Mouse (Mus musculus): ENCODE results near the gene Ccdc127. TPM values are rescaled to one million over a fixed set of nuclear protein-coding genes. Genes with fewer than 3 reads are reported as not detected.

Gene Ccdc127
- total RNA-seq, 2 experiments from 2014 or later, result 87.5 to 88.3 TPM

DNA sequence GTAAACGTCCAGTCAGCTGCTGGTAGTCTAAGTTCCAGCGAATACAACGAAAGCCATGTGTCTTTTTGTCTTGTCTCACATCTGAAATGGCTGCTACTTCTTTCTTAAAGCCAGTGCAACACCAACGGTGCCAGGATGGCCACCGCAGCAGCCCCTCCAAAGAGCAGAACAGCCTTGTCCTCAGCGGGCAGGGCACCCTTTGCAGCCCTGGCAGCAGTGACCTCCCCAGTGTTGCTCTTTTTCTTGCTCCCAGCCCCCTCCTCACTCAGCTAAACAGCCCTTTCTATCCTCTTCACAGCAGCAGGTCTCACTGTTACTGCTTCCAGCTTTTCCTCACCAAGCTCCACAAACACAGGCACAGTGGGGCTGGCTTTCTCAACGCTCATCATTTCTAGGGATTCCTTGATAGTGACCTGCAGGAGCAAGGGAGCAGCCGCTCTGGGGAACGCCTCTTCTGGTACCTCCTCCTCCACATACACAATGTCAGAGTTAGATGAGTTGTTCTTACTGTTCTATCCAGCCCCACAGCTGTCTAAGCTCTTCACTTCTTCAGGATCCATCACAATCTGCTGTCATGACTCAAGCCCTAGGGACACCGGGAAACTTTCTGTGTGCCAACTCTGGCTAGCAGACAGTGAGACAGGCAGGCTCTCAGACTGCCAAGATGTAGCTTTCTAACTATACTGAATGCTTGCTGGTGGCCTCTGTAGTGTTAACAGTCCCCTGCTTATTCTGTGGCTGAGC lies 31.6 kb downstream of the Ccdc127 start:
- intact Hi-C loops (cut with DNase I), result no loop called here
- no peak for DNase-seq (ENCODE audit: low spot score in 2 of 2)

DNA sequence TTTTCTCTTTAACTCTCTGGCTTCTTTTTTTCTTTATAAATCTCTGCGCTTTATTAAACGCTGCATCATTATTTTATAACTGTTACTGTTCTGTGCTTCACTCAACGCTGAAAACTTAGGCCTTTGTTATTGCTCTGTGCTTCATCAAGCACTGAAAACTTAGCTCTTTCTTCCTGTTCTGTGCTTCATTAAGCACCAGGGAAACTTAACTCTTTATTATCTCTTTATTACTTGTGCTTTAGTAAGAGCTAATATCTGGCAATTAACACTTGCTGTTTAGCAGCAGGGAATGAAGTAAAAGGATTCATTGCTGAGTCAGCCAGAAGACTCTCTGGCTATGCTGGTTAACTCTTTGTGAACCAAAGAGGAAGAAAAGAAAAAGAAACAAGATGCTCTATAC lies 32.2 kb downstream of the Ccdc127 start:
- DNase-seq (ENCODE audit: low spot score in 2 of 2), result no peak
- intact Hi-C loops (cut with DNase I), result no loop called here

DNA sequence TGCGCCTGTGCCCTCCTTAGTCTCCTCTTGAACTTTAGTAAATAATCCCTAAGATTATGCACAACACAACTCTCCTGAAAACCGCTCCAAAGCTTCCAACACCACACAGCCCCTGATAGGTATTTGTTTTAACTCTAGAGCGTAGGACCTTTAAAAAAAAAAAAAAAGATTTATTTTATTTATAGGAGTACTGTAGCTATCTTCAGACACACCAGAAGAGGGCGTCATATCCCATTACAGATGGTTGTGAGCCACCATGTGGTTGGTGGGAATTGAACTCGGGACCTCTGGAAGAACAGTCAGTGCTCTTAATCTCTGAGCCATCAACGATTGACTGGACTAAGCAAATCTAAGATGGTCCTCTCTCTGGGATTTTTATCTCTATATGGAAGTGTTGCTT lies 39.6 kb downstream of the Ccdc127 start:
- DNase-seq (ENCODE audit: low spot score in 2 of 2), result no peak
- intact Hi-C loops (cut with DNase I), result loop anchor here (5.0 kb wide), 2 partner anchors 1453 to 1633 kb away; no protein-coding TSS in a partner anchor

DNA sequence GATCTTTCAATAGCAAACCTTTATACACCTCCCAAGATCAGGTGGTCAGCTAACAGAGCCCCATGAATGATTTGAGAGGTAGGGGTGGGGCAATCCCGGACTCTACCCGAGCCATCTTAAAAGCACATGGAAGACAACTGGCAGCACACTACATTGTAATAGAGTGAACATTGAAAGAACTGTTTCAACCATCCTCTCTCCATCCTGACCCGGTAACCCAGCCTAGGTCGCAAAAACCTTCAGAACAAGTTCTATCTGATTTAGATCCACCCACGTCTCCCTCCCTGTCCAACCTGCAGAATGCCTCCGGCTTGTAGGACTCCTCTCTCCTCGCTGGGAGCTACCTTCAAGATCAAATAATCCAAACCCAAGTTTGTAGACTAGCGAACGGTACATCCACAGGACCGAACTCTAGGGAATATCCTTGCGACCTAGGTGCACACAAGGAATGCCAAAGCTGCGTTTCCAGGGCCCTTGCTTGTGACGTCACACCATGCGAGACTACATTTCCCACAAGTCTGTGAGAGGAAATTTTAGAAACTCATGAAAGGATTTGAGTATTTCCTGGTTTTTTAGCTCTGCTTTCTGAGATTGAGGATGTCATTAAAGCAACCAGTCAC lies 40.4 kb downstream of the Ccdc127 start, which contains the start of gene Zfp72:
Gene Zfp72, minus strand, starts transcription at position 466 of the 620 bp plus-strand sequence.
- intact Hi-C loops (cut with DNase I), result loop anchor here (5.0 kb wide), 2 partner anchors 1452 to 1632 kb away; no protein-coding TSS in a partner anchor
- DNase-seq (ENCODE audit: low spot score in 2 of 2), result peak; percentile 83 to 90

DNA sequence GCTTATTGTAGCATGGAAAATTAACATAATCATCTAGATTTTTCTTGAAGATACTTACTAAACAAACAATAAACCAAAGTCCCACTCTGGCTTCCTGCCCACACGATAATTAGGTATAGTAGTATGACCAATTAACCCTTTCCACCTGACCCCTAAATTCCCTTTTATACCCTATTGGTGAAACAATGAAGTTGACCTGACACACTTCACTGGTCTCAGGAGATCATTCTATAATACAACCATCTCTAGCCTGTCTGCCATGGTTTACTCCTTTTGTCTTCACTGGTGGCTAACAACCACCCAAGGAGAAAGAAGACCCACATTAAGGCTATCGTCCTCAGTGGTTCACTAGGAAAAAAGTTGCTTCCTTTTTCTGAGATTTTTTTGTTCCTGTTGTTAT lies 41.0 kb downstream of the Ccdc127 start:
- DNase-seq (ENCODE audit: low spot score in 2 of 2), result no peak
- intact Hi-C loops (cut with DNase I), result loop anchor here (5.0 kb wide), 2 partner anchors 1451 to 1631 kb away; no protein-coding TSS in a partner anchor

DNA sequence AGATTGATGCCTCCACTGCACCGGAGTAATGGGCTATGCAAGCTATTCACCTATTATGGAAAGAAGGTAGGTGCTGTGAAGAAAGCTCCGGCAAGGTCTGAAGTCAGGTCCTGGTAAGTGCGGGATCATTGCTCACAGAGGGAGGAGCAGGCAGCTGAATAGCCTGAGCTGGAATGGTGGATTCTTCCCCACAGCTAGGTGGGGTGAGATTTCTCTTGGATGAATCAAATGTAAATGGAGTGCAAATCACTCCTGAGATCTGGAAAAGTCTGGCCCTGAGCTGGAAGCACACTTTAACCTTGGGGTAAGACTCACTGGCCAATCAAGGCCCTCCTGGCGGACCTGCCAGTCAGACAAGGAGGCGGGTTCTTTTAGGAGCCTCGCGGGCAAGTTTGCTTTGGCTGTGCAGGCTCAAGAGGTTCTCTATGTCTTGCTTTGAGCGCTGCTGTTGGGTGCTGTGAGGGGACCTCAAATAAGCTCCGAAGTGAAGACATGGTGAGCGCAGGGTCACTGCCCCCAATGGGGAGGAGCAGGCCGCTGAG lies 49.3 kb downstream of the Ccdc127 start, which contains the start of gene Ftl1-ps1:
Gene Ftl1-ps1, plus strand, starts transcription at position 397 of the 542 bp plus-strand sequence.
- DNase-seq (ENCODE audit: low spot score in 2 of 2), result no peak
- intact Hi-C loops (cut with DNase I), result no loop called here

Small RNA genes lying within 50 kb of the gene (microRNA-seq; reads per million reads assigned to microRNA genes)
- 0 reads per million in 2 experiments for gene Mir692-3

Other genes with a start within 250 kb of the Ccdc127 start
- 1 to 10 TPM in 1 of 2 experiments, under 1 TPM in 1; 0.98 to 1.8 TPM for gene Slc9a3, start 228.9 kb upstream of the Ccdc127 start, total RNA-seq (2021)
- gene Exoc3, start 141.6 kb upstream of the Ccdc127 start, total RNA-seq (2021), result 10 to 100 TPM; 72.5 to 74.2 TPM
- 1 to 10 TPM in 1 of 2 experiments, under 1 TPM in 1; 0.78 to 1.6 TPM for gene Ahrr, start 58.0 kb upstream of the Ccdc127 start, total RNA-seq (2021)
- 10 to 100 TPM; 82.4 to 83.7 TPM for gene Pdcd6, start 32.7 kb upstream of the Ccdc127 start, total RNA-seq (2021)
- 100 to 1,000 TPM; 310 to 311 TPM for gene Sdha, start within 50 bp of the Ccdc127 start, total RNA-seq (2021)
- under 1 TPM in 1 of 2 experiments, not detected in 1; 0.16 TPM for gene Lrrc14b, start 13.7 kb downstream of the Ccdc127 start, total RNA-seq (2021)
- 1 to 10 TPM; 4.1 to 4.5 TPM for gene Zfp72, start 40.5 kb downstream of the Ccdc127 start, total RNA-seq (2021)
- 100 to 1,000 TPM; 184 to 192 TPM for gene Ftl1-ps1, start 49.4 kb downstream of the Ccdc127 start, total RNA-seq (2021)
- 1 to 10 TPM; 7.0 to 7.1 TPM for gene Zfp825, start 143.7 kb downstream of the Ccdc127 start, total RNA-seq (2021)